Mouse (Mus musculus) MEL (cell line): Measurements from ENCODE around the gene Ntn1.

Experiments used
- CTCF ChIP-seq, 3 experiments: IDR thresholded peaks in 2 of 3; conservative IDR thresholded peaks in 1 of 3; 2 replicates each; pipeline ENCODE4 v1.5.1; 2011 to 2012; ENCODE audit warnings: low read length in 3 of 3, low read depth in 2 of 3, mild to moderate bottlenecking in 2 of 3, improper control_type of control experiment in 1 of 3, inconsistent platforms in 1 of 3, mixed read lengths in 1 of 3, moderate library complexity in 1 of 3; ENCODE audit not compliant: control insufficient read depth in 1 of 3, insufficient read depth in 1 of 3, poor library complexity in 1 of 3, severe bottlenecking in 1 of 3
- EP300 ChIP-seq, 2 experiments: IDR thresholded peaks; 2 replicates each; pipeline ENCODE4 v1.6.1; 2011; ENCODE audit warnings: improper control_type of control experiment in 2 of 2, low read length in 2 of 2, low read depth in 1 of 2, mild to moderate bottlenecking in 1 of 2
- GATA1 ChIP-seq: IDR thresholded peaks from 2 replicates; pipeline ENCODE4 v1.6.1; 2011; ENCODE audit warnings: low read depth, low read length, improper control_type of control experiment
- HCFC1 ChIP-seq: IDR thresholded peaks from 2 replicates; pipeline ENCODE4 v1.6.1; 2012; ENCODE audit warnings: low read depth, mild to moderate bottlenecking, inconsistent platforms, low read length, improper control_type of control experiment, moderate library complexity
- MYC ChIP-seq: IDR thresholded peaks from 2 replicates; pipeline ENCODE4 v1.6.1; 2011; ENCODE audit warnings: low read depth, mild to moderate bottlenecking, low read length, improper control_type of control experiment, moderate library complexity
- POLR2A ChIP-seq, 2 experiments: IDR thresholded peaks; 2 replicates each; pipeline ENCODE4 v1.6.1; 2011 to 2012; ENCODE audit warnings: low read length in 2 of 2, mild to moderate bottlenecking in 2 of 2, control low read depth in 1 of 2, improper control_type of control experiment in 1 of 2, low read depth in 1 of 2, moderate library complexity in 1 of 2; ENCODE audit not compliant: control insufficient read depth in 1 of 2, insufficient read depth in 1 of 2, poor library complexity in 1 of 2
- POLR2AphosphoS2 ChIP-seq: IDR thresholded peaks from 2 replicates; pipeline ENCODE4 v1.6.1; 2011; ENCODE audit warnings: low read length, improper control_type of control experiment
- POLR2AphosphoS5 ChIP-seq: IDR thresholded peaks from 2 replicates; pipeline ENCODE4 v1.6.1; 2012; ENCODE audit warnings: low read depth, borderline replicate concordance, mild to moderate bottlenecking, inconsistent platforms, low read length, moderate library complexity, mixed read lengths
- ZC3H11A ChIP-seq: IDR thresholded peaks from 2 replicates; pipeline ENCODE4 v1.6.1; 2012; ENCODE audit warnings: low read depth, mild to moderate bottlenecking, inconsistent platforms, low read length, improper control_type of control experiment

DNA sequence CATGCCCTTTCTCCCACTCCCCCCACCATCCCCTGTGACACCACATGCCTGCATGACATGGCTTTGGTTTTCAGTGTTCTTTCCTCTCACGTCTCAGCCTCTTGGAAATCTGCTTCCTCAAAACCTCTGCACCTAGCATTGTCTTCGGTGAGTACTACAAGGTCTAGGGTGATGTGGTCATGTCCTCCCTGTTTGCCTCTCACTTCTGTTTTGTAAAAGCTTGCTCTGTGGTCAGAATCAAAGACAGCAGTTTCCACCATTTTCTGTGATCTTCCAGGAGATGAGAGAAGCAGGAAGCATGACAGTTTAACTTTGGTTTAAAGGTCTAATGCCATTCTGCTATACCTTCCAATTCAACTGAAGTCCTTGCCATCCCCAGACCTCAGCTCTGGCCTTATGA, 46.6 kb upstream of the Ntn1 start:
- no peak for TF ChIP-seq POLR2AphosphoS5
- no peak for TF ChIP-seq CTCF (IDR thresholded peaks at IDR 0.05 in 2 of 3, conservative IDR thresholded peaks at IDR 0.05 in 1 of 3; ENCODE audit: control insufficient read depth in 1 of 3, insufficient read depth in 1 of 3, low read depth in 2 of 3, low read length in 3 of 3, poor library complexity in 1 of 3, severe bottlenecking in 1 of 3)
- TF ChIP-seq GATA1 = no peak
- no peak for TF ChIP-seq HCFC1
- no peak for TF ChIP-seq POLR2AphosphoS2
- TF ChIP-seq POLR2A (IDR thresholded peaks at IDR 0.05; ENCODE audit: control insufficient read depth in 1 of 2, insufficient read depth in 1 of 2, low read depth in 1 of 2, low read length in 2 of 2, poor library complexity in 1 of 2) = no peak
- no peak for TF ChIP-seq ZC3H11A
- TF ChIP-seq MYC = no peak
- no peak for TF ChIP-seq EP300 (IDR thresholded peaks at IDR 0.05; ENCODE audit: low read depth in 1 of 2, low read length in 2 of 2)
